Mouse (Mus musculus) neutrophil, adult 65 days (primary cell): ENCODE results near the gene Crygs. TPM values are rescaled to one million over a fixed set of nuclear protein-coding genes. Genes with fewer than 3 reads are reported as not detected.

Source experiments
- total RNA-seq: library from RNA; stranded (reverse); gene quantifications from 2 replicates; pipeline ENCODE4 v1.2.4, GENCODE M21; 2023

The Crygs gene
- total RNA-seq = not detected in 2 replicates

GRCm38 (mm10) chr16:22811477-22811876, at the start of gene Crygs:
Gene Crygs, minus strand, starts transcription at chr16:22811577.

GRCm38 (mm10) chr16:22857431-22858113, 46.2 kb upstream of the Crygs start, which contains the start of the genes Tbccd1 and Dnajb11:
Gene Tbccd1, minus strand, starts transcription at chr16:22857669.
Gene Dnajb11, plus strand, starts transcription at chr16:22857845.

Other genes starting within 250 kb of the Crygs start
- gene Dgkg, start 154.4 kb downstream of the Crygs start, total RNA-seq = 47.8 and 71.8 TPM in 2 replicates
- gene Tbccd1, start 46.1 kb upstream of the Crygs start, total RNA-seq = 7.6 and 10.4 TPM in 2 replicates
- 52.9 and 62.5 TPM in 2 replicates for gene Dnajb11, start 46.3 kb upstream of the Crygs start, total RNA-seq
- not detected in 2 replicates for gene Ahsg, start 79.7 kb upstream of the Crygs start, total RNA-seq
- not detected in 2 replicates for gene Fetub, start 106.8 kb upstream of the Crygs start, total RNA-seq
- not detected in 2 replicates for gene Hrg, start 139.5 kb upstream of the Crygs start, total RNA-seq
- not detected in 2 replicates for gene Kng2, start 217.9 kb upstream of the Crygs start, total RNA-seq
- gene Kng1, start 246.3 kb upstream of the Crygs start, total RNA-seq = 0.32 TPM in 1 of 2 replicates, not detected in the other